Mouse (Mus musculus) limb, embryonic 11.5 days (tissue): ENCODE measurements around the gene Mtln. TPM values are rescaled to one million over a fixed set of nuclear protein-coding genes. Genes with fewer than 3 reads are reported as not detected.

ENCODE experiments used
- ATAC-seq: fragments of 200-750 bp; cut with Nextera tagmentation; 2 replicates; pipeline ENCODE4 v1.8.0; 2017; ENCODE audit warnings: low read depth; ENCODE audit not compliant: insufficient number of reproducible peaks, low FRiP score, low TSS enrichment
- DNase-seq: peaks from one replicate; pipeline ENCODE4 v3.0.0-alpha.2; 2015; ENCODE audit warnings: low spot score
- H3K27ac ChIP-seq: fragments of 300-500 bp; sonication (generic); replicated peaks from 2 replicates; pipeline ENCODE4 v1.5.1; 2014; ENCODE audit warnings: low read depth, mild to moderate bottlenecking, low read length
- H3K27me3 ChIP-seq: fragments of 300-500 bp; sonication (generic); 2 replicates; pipeline ENCODE4 v1.6.1; 2014; ENCODE audit warnings: mild to moderate bottlenecking, low read length, mixed read lengths; ENCODE audit not compliant: control insufficient read depth, insufficient read depth
- H3K36me3 ChIP-seq: fragments of 300-500 bp; sonication (generic); 2 replicates; pipeline ENCODE4 v1.6.1; 2014; ENCODE audit warnings: mild to moderate bottlenecking, low read length, moderate library complexity, mixed read lengths; ENCODE audit not compliant: control insufficient read depth, insufficient read depth
- H3K4me1 ChIP-seq: fragments of 300-500 bp; sonication (generic); 2 replicates; pipeline ENCODE4 v1.6.1; 2014; ENCODE audit warnings: low read length, mixed read lengths; ENCODE audit not compliant: control insufficient read depth, insufficient read depth
- H3K4me2 ChIP-seq: fragments of 300-500 bp; sonication (generic); 2 replicates; pipeline ENCODE4 v1.6.1; 2014; ENCODE audit warnings: low read depth, mild to moderate bottlenecking, moderate library complexity; ENCODE audit not compliant: severe bottlenecking
- H3K4me3 ChIP-seq: fragments of 300-500 bp; sonication (generic); 2 replicates; pipeline ENCODE4 v1.5.1; 2014; ENCODE audit warnings: low read depth, low read length
- H3K9ac ChIP-seq: fragments of 300-500 bp; sonication (generic); 2 replicates; pipeline ENCODE4 v1.6.1; 2014; ENCODE audit warnings: mild to moderate bottlenecking, low read length
- H3K9me3 ChIP-seq: fragments of 300-500 bp; sonication (generic); 2 replicates; pipeline ENCODE4 v1.6.1; 2016; ENCODE audit warnings: low read length; ENCODE audit not compliant: control insufficient read depth
- WGBS: fragments of 180-500 bp; shearing (Covaris S2); extraction: QIAGEN DNeasy Blood & Tissue Kit; methylation state at CpG from one replicate; pipeline ENCODE4 v1.1.7; 2014; 5-methylcytosine and 5-hydroxymethylcytosine counted together
- polyA plus RNA-seq: library from polyadenylated mRNA; unstranded; fragments of >200 nt; fragmentation: Nextera tagmentation; extraction: Ambion mirVana; gene quantifications from 2 replicates; pipeline ENCODE4 v1.2.1, GENCODE M21; 2014

Gene Mtln
- polyA plus RNA-seq, 1 experiment from 2014 or later = 17.6 TPM

- Histone ChIP-seq H3K36me3 (0 out of 2 replicates have a peak, but pooled peaks cover 2% of the 10 kb centered on the region), H3K9ac (no peak overlapping the region), H3K27ac (no peak overlapping the region), H3K9me3 (no peaks in the 10 kb centered on the region), H3K4me3 (no peak overlapping the region), H3K27me3 (no peaks in the 10 kb centered on the region), H3K4me2 (no peak overlapping the region), H3K4me1 (no peaks in the 10 kb centered on the region)
- ATAC-seq = no peak
- WGBS = 85% methylated on average over 3 of the region's 3 CpGs
- no peak for DNase-seq
Measured at GRCm38 (mm10) chr2:127742637-127743036, 49.7 kb downstream of the Mtln start.

Other genes with a start within 250 kb of the Mtln start
- gene Zfp661, start 205.4 kb downstream of the Mtln start, polyA plus RNA-seq = 5.5 and 7.2 TPM in 2 replicates
- gene Mrps5, start 205.3 kb downstream of the Mtln start, polyA plus RNA-seq = 161 and 164 TPM in 2 replicates
- gene Mal, start 135.8 kb downstream of the Mtln start, polyA plus RNA-seq = 0.09 and 0.20 TPM in 2 replicates
- gene Mall, start 62.6 kb downstream of the Mtln start, polyA plus RNA-seq = 1.4 and 2.0 TPM in 2 replicates
- gene Nphp1, start 3.6 kb downstream of the Mtln start, polyA plus RNA-seq = 36.3 and 36.5 TPM in 2 replicates
- 50.2 and 55.2 TPM in 2 replicates for gene Bub1, start 39.4 kb upstream of the Mtln start, polyA plus RNA-seq
- 0.31 and 0.47 TPM in 2 replicates for gene Acoxl, start 46.4 kb upstream of the Mtln start, polyA plus RNA-seq